Mouse (Mus musculus) intestine, embryonic 16.5 days (tissue): ENCODE results near the gene Arid2. TPM values are rescaled to one million over a fixed set of nuclear protein-coding genes. Genes with fewer than 3 reads are reported as not detected.

Experiments used
- ATAC-seq: fragments of 200-750 bp; cut with Nextera tagmentation; 2 replicates; pipeline ENCODE4 v1.8.0; 2017; ENCODE audit warnings: moderate TSS enrichment, moderate library complexity
- H3K27ac ChIP-seq: fragments of 300-500 bp; sonication (generic); 2 replicates; pipeline ENCODE4 v1.5.1; 2014; ENCODE audit warnings: mild to moderate bottlenecking, low read length
- H3K27me3 ChIP-seq: fragments of 300-500 bp; sonication (generic); replicated peaks from 2 replicates; pipeline ENCODE4 v1.6.1; 2014; ENCODE audit warnings: low read length, control low read depth, mixed read lengths; ENCODE audit not compliant: control insufficient read depth, insufficient read depth
- H3K36me3 ChIP-seq: fragments of 300-500 bp; sonication (generic); 2 replicates; pipeline ENCODE4 v1.6.1; 2014; ENCODE audit warnings: low read length, control low read depth; ENCODE audit not compliant: control insufficient read depth, insufficient read depth
- H3K4me1 ChIP-seq: fragments of 300-500 bp; sonication (generic); 2 replicates; pipeline ENCODE4 v1.6.1; 2014; ENCODE audit warnings: low read length, control low read depth, mixed read lengths; ENCODE audit not compliant: control insufficient read depth, insufficient read depth
- H3K4me2 ChIP-seq: fragments of 300-500 bp; sonication (generic); 2 replicates; pipeline ENCODE4 v1.6.1; 2014; ENCODE audit warnings: low read depth, low read length, control low read depth
- H3K4me3 ChIP-seq: fragments of 300-500 bp; sonication (generic); 2 replicates; pipeline ENCODE4 v1.5.1; 2014; ENCODE audit warnings: mild to moderate bottlenecking, low read length
- H3K9ac ChIP-seq: fragments of 300-500 bp; sonication (generic); 2 replicates; pipeline ENCODE4 v1.6.1; 2014; ENCODE audit warnings: low read depth, low read length
- H3K9me3 ChIP-seq: fragments of 300-500 bp; sonication (generic); 2 replicates; pipeline ENCODE4 v1.6.1; 2016; ENCODE audit warnings: low read length, control low read depth; ENCODE audit not compliant: control insufficient read depth
- WGBS: fragments of 180-500 bp; shearing (Covaris S2); extraction: QIAGEN DNeasy Blood & Tissue Kit; methylation state at CpG from one replicate; pipeline ENCODE4 v1.1.7; 2014; 5-methylcytosine and 5-hydroxymethylcytosine counted together
- polyA plus RNA-seq: library from polyadenylated mRNA; unstranded; fragments of >200 nt; fragmentation: Nextera tagmentation; extraction: Ambion mirVana; gene quantifications from 2 replicates; pipeline ENCODE4 v1.2.1, GENCODE M21; 2015

Gene Arid2
- polyA plus RNA-seq, 1 experiment from 2014 or later = 12.4 TPM

- Histone ChIP-seq H3K9ac (no peak overlapping the region), H3K9me3 (no peaks in the 10 kb centered on the region), H3K36me3 (peaks cover 15% of the 10 kb centered on the region; the same call in 1 of the 2 replicates), H3K27me3 (no peaks in the 10 kb centered on the region), H3K4me3 (peak overlapping the region; percentile 11), H3K27ac (no peak overlapping the region), H3K4me2 (peak overlapping the region; percentile 75), H3K4me1 (peaks cover 24% of the 10 kb centered on the region)
- 68% methylated on average over 8 of the region's 8 CpGs for WGBS
- ATAC-seq = no peak
These were observed 4.2 kb upstream of the Arid2 start for GRCm38 (mm10) chr15:96283141-96283540.

GRCm38 (mm10) chr15:96283920-96284431, 3.3 kb upstream of the Arid2 start:
- Histone ChIP-seq H3K4me1 (peaks cover 22% of the 10 kb centered on the region), H3K9ac (peak overlapping the region; percentile 100)
- 5% methylated on average over 11 of the region's 11 CpGs for WGBS

GRCm38 (mm10) chr15:96284711-96285322, 2.5 kb upstream of the Arid2 start:
- Histone ChIP-seq H3K9ac (peak overlapping the region; percentile 100), H3K4me1 (peaks cover 23% of the 10 kb centered on the region), H3K27ac (peak overlapping the region; percentile 100), H3K4me2 (peak overlapping the region; percentile 75), H3K9me3 (no peaks in the 10 kb centered on the region), H3K27me3 (no peaks in the 10 kb centered on the region), H3K4me3 (peak overlapping the region; percentile 93), H3K36me3 (peaks cover 8% of the 10 kb centered on the region; the same call in 1 of the 2 replicates)
- peak; percentile 27 for ATAC-seq
- WGBS = under 1% methylated on average over 67 of the region's 67 CpGs

More at GRCm38 (mm10) chr15:96283920-96284431, 3.3 kb upstream of the Arid2 start:
- no peaks in the 10 kb centered on the region for H3K27me3 ChIP-seq
- no peaks in the 10 kb centered on the region for H3K9me3 ChIP-seq
- ATAC-seq = no peak
- H3K36me3 ChIP-seq = peaks cover 12% of the 10 kb centered on the region; the same call in 1 of the 2 replicates
- peak overlapping the region; percentile 93 for H3K4me3 ChIP-seq
- peak overlapping the region; percentile 75 for H3K4me2 ChIP-seq
- peak overlapping the region; percentile 34 for H3K27ac ChIP-seq

- 1% methylated on average over 56 of the region's 64 CpGs for WGBS
- peak overlapping the region; percentile 100 for H3K27ac ChIP-seq
- peak overlapping the region; percentile 93 for H3K4me3 ChIP-seq
- peaks cover 3% of the 10 kb centered on the region; the same call in 1 of the 2 replicates for H3K36me3 ChIP-seq
- no peaks in the 10 kb centered on the region for H3K27me3 ChIP-seq
- no peaks in the 10 kb centered on the region for H3K9me3 ChIP-seq
- peak overlapping the region; percentile 75 for H3K4me2 ChIP-seq
- H3K9ac ChIP-seq = peak overlapping the region; percentile 100
- peak; percentile 77 for ATAC-seq
- peaks cover 23% of the 10 kb centered on the region for H3K4me1 ChIP-seq
These were observed 1.8 kb upstream of the Arid2 start for GRCm38 (mm10) chr15:96285323-96286014.

- peak overlapping the region; percentile 100 for H3K27ac ChIP-seq
- under 1% methylated on average over 70 of the region's 72 CpGs for WGBS
- H3K4me3 ChIP-seq = peak overlapping the region; percentile 93
- H3K9ac ChIP-seq = peak overlapping the region; percentile 100
- H3K36me3 ChIP-seq = no peaks in the 10 kb centered on the region
- H3K4me1 ChIP-seq = peaks cover 17% of the 10 kb centered on the region
- peak; percentile 75 for ATAC-seq
- H3K4me2 ChIP-seq = peak overlapping the region; percentile 75
- H3K9me3 ChIP-seq = no peaks in the 10 kb centered on the region
- H3K27me3 ChIP-seq = no peaks in the 10 kb centered on the region
These were observed 1.0 kb upstream of the Arid2 start for GRCm38 (mm10) chr15:96286015-96286934.

GRCm38 (mm10) chr15:96286935-96287292, 404 bp upstream of the Arid2 start:
- Histone ChIP-seq H3K4me1 (peaks cover 15% of the 10 kb centered on the region), H3K4me3 (peak overlapping the region; percentile 93), H3K27me3 (no peaks in the 10 kb centered on the region), H3K36me3 (no peaks in the 10 kb centered on the region), H3K9ac (peak overlapping the region; percentile 100), H3K9me3 (no peaks in the 10 kb centered on the region), H3K27ac (peak overlapping the region; percentile 100), H3K4me2 (peak overlapping the region; percentile 72; the same call in 1 of the 2 replicates)
- peak; percentile 36 for ATAC-seq
- 0% methylated on average over 46 of the region's 63 CpGs for WGBS

- peak overlapping the region; percentile 100 for H3K9ac ChIP-seq
- H3K4me3 ChIP-seq = peak overlapping the region; percentile 93
- H3K27ac ChIP-seq = peak overlapping the region; percentile 100
- H3K36me3 ChIP-seq = no peaks in the 10 kb centered on the region
- peak overlapping the region; percentile 72 for H3K4me2 ChIP-seq
- no peaks in the 10 kb centered on the region for H3K9me3 ChIP-seq
- no peak for ATAC-seq
- H3K4me1 ChIP-seq = peaks cover 9% of the 10 kb centered on the region
- under 1% methylated on average over 89 of the region's 97 CpGs for WGBS
- no peaks in the 10 kb centered on the region for H3K27me3 ChIP-seq
These were observed 888 bp downstream of the Arid2 start for GRCm38 (mm10) chr15:96287976-96288835.

- Histone ChIP-seq H3K27me3 (no peaks in the 10 kb centered on the region), H3K36me3 (no peaks in the 10 kb centered on the region), H3K4me3 (peak overlapping the region; percentile 93), H3K4me2 (peak overlapping the region; percentile 72), H3K4me1 (peaks cover 2% of the 10 kb centered on the region; the same call in 1 of the 2 replicates), H3K27ac (peak overlapping the region; percentile 100), H3K9ac (peak overlapping the region; percentile 100), H3K9me3 (no peaks in the 10 kb centered on the region)
- no peak for ATAC-seq
- WGBS = 5% methylated on average over 9 of the region's 9 CpGs
These were observed 1.6 kb downstream of the Arid2 start for GRCm38 (mm10) chr15:96288836-96289390.
